Mouse (Mus musculus): ENCODE measurements around the gene Trpv4. TPM values are rescaled to one million over a fixed set of nuclear protein-coding genes. Genes with fewer than 3 reads are reported as not detected.

Gene Trpv4
- total RNA-seq, 2 experiments from 2014 or later = 0.87 to 2.1 TPM

GRCm38 (mm10) chr5:114593161-114593821 is 64.9 kb downstream of the Trpv4 start:
- intact Hi-C loops (cut with DNase I) = no loop called here
- no peak for DNase-seq

- intact Hi-C loops (cut with DNase I) = no loop called here
- DNase-seq = no peak
Observed at GRCm38 (mm10) chr5:114592463-114593160, 65.6 kb downstream of the Trpv4 start.

- no peak for DNase-seq
- intact Hi-C loops (cut with DNase I) = no loop called here
Observed at GRCm38 (mm10) chr5:114591151-114591561, 67.1 kb downstream of the Trpv4 start.

GRCm38 (mm10) chr5:114590043-114590913 is 67.9 kb downstream of the Trpv4 start:
- no peak for DNase-seq
- intact Hi-C loops (cut with DNase I) = no loop called here

GRCm38 (mm10) chr5:114589454-114589853 is 68.8 kb downstream of the Trpv4 start:
- DNase-seq = no peak
- intact Hi-C loops (cut with DNase I) = no loop called here

- intact Hi-C loops (cut with DNase I) = no loop called here
Observed at GRCm38 (mm10) chr5:114589026-114589425, 69.2 kb downstream of the Trpv4 start.

GRCm38 (mm10) chr5:114588416-114588815 is 69.8 kb downstream of the Trpv4 start:
- no peak for DNase-seq
- intact Hi-C loops (cut with DNase I) = no loop called here

More at GRCm38 (mm10) chr5:114589026-114589425, 69.2 kb downstream of the Trpv4 start:
- DNase-seq = no peak

GRCm38 (mm10) chr5:114587908-114588307 is 70.3 kb downstream of the Trpv4 start:
- DNase-seq = peak in 1 of 2 experiments; percentile 33
- intact Hi-C loops (cut with DNase I) = no loop called here

GRCm38 (mm10) chr5:114585682-114586081 is 72.5 kb downstream of the Trpv4 start:
- intact Hi-C loops (cut with DNase I) = no loop called here
- DNase-seq = no peak

- intact Hi-C loops (cut with DNase I) = no loop called here
- peak in 1 of 2 experiments; percentile 20 for DNase-seq
Observed at GRCm38 (mm10) chr5:114584293-114585104, 73.7 kb downstream of the Trpv4 start.

GRCm38 (mm10) chr5:114583490-114584175 is 74.6 kb downstream of the Trpv4 start:
- intact Hi-C loops (cut with DNase I) = no loop called here
- DNase-seq = no peak

GRCm38 (mm10) chr5:114583046-114583445 is 75.2 kb downstream of the Trpv4 start:
- intact Hi-C loops (cut with DNase I) = no loop called here
- DNase-seq = no peak

GRCm38 (mm10) chr5:114581486-114581885 is 76.7 kb downstream of the Trpv4 start:
- DNase-seq = peak in 1 of 2 experiments; percentile 21
- intact Hi-C loops (cut with DNase I) = no loop called here

GRCm38 (mm10) chr5:114579714-114580357 is 78.4 kb downstream of the Trpv4 start:
- intact Hi-C loops (cut with DNase I) = no loop called here

GRCm38 (mm10) chr5:114578361-114578760 is 79.9 kb downstream of the Trpv4 start:
- intact Hi-C loops (cut with DNase I) = no loop called here
- DNase-seq = no peak

More at GRCm38 (mm10) chr5:114579714-114580357, 78.4 kb downstream of the Trpv4 start:
- DNase-seq = no peak

GRCm38 (mm10) chr5:114575986-114576605 is 82.1 kb downstream of the Trpv4 start:
- DNase-seq = no peak
- intact Hi-C loops (cut with DNase I) = no loop called here

GRCm38 (mm10) chr5:114575530-114575929 is 82.7 kb downstream of the Trpv4 start:
- no peak for DNase-seq
- intact Hi-C loops (cut with DNase I) = no loop called here

- intact Hi-C loops (cut with DNase I) = no loop called here
- DNase-seq = no peak
Observed at GRCm38 (mm10) chr5:114575010-114575409, 83.2 kb downstream of the Trpv4 start.
